Mouse (Mus musculus): ENCODE results near the gene Gtf2i.

Gtf2i gene

GRCm38 (mm10) chr5:134241831-134242230 is 72.7 kb downstream of the Gtf2i start:
- no peak overlapping the region for H3K4me3 ChIP-seq (replicated peaks; ENCODE audit: low read length)
- peaks cover 57% of the 10 kb centered on the region for H3K4me1 ChIP-seq (replicated peaks; ENCODE audit: low read depth, low read length)
- no peaks in the 10 kb centered on the region for H3K27me3 ChIP-seq (ENCODE audit: insufficient read depth, low read length)
- no peak for TF ChIP-seq CTCF (conservative IDR thresholded peaks at IDR 0.05; ENCODE audit: low read length)
- TF ChIP-seq NANOG (IDR thresholded peaks at IDR 0.05; ENCODE audit: borderline replicate concordance, low read length), result no peak
- no peaks in the 10 kb centered on the region for H3K9me3 ChIP-seq (ENCODE audit: low read length)
- peaks cover 100% of the 10 kb centered on the region for H3K36me3 ChIP-seq (ENCODE audit: insufficient read depth, low read length)

DNA sequence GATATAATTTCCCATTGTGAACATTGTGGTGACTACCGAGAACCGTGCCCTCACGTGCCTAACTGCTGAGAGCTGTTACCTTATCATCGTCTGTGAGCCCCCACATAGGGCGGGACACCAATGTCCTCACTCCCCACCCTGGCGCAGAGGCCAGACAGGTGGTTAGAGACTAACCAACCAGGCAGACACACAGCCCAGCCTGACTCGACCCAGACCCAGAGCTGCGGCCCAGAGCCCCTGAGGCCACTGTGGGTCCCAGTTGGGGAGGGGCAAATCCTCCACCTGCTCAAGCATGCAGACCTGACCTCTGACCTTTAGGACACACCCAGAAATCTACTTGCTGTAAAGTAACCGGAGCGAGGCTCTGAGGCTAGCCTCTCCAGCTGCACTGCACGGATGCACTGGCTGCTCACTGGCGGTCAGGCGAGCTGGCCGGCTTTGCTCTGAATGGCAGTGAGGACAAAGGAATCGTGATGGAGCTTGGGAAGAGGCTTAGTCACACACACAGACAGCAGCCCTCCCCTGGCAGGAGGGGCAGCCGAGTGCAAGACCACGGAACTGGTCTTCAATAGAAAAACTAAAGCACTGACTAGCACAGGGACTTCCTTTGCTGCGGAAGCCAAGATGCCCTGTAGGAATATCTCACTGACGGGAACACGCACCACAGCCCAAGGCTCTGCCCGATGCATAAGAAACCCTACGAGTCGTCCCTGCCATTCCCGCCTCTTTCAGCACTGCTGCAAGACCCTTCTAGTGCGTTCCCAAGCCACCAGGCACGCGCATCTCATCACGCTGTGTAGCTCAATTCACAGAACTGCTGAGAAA is 76.4 kb downstream of the Gtf2i start:
- no peaks in the 10 kb centered on the region for H3K9me3 ChIP-seq (ENCODE audit: low read length)
- H3K27me3 ChIP-seq (ENCODE audit: insufficient read depth, low read length), result no peaks in the 10 kb centered on the region
- TF ChIP-seq POU5F1 (IDR thresholded peaks at IDR 0.05; ENCODE audit: borderline replicate concordance, low read length) (no peak), NANOG (IDR thresholded peaks at IDR 0.05; ENCODE audit: borderline replicate concordance, low read length) (no peak), CTCF (conservative IDR thresholded peaks at IDR 0.05; ENCODE audit: low read length) (no peak)
- H3K4me3 ChIP-seq (replicated peaks; ENCODE audit: low read length), result peak overlapping the region; percentile 26; the same call in 1 of the 2 replicates
- H3K36me3 ChIP-seq (ENCODE audit: insufficient read depth, low read length), result peaks cover 80% of the 10 kb centered on the region
- H3K4me1 ChIP-seq (replicated peaks; ENCODE audit: low read depth, low read length), result peaks cover 54% of the 10 kb centered on the region

- no peaks in the 10 kb centered on the region for H3K27me3 ChIP-seq (ENCODE audit: insufficient read depth, low read length)
- H3K36me3 ChIP-seq (ENCODE audit: insufficient read depth, low read length), result peaks cover 73% of the 10 kb centered on the region
- H3K4me1 ChIP-seq (replicated peaks; ENCODE audit: low read depth, low read length), result peaks cover 57% of the 10 kb centered on the region
- H3K9me3 ChIP-seq (ENCODE audit: low read length), result no peaks in the 10 kb centered on the region
- TF ChIP-seq CTCF (conservative IDR thresholded peaks at IDR 0.05; ENCODE audit: low read length), result no peak
- TF ChIP-seq NANOG (IDR thresholded peaks at IDR 0.05; ENCODE audit: borderline replicate concordance, low read length), result no peak
- TF ChIP-seq POU5F1 (IDR thresholded peaks at IDR 0.05; ENCODE audit: borderline replicate concordance, low read length), result no peak
- H3K4me3 ChIP-seq (replicated peaks; ENCODE audit: low read length), result no peak overlapping the region
Measured at GRCm38 (mm10) chr5:134237508-134237907, 77.1 kb downstream of the Gtf2i start.

DNA sequence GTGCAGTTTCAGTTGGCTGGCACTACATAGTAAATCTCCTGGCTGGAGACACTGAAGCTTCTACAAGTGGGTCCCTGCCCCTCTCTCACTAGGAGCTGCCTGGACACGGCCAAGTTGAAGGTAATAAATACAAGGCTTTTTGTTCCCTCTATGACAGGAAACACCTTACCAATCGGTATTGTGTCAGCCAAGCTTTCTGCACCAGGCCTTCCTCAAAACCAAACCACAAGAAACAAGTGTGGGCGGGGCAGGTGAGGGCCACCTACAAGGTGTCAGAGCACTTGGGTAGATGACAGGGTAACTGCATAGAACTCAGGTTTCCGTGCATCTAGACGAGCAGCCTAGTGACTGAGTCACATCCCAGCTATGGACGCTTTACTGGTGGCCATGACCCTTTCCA is 77.8 kb downstream of the Gtf2i start:
- Histone ChIP-seq H3K4me1 (replicated peaks; ENCODE audit: low read depth, low read length) (peaks cover 64% of the 10 kb centered on the region), H3K9me3 (ENCODE audit: low read length) (no peaks in the 10 kb centered on the region), H3K36me3 (ENCODE audit: insufficient read depth, low read length) (peaks cover 66% of the 10 kb centered on the region), H3K27me3 (ENCODE audit: insufficient read depth, low read length) (no peaks in the 10 kb centered on the region), H3K4me3 (replicated peaks; ENCODE audit: low read length) (no peak overlapping the region)
- TF ChIP-seq NANOG (IDR thresholded peaks at IDR 0.05; ENCODE audit: borderline replicate concordance, low read length) (no peak), POU5F1 (IDR thresholded peaks at IDR 0.05; ENCODE audit: borderline replicate concordance, low read length) (no peak), CTCF (conservative IDR thresholded peaks at IDR 0.05; ENCODE audit: low read length) (no peak)

GRCm38 (mm10) chr5:134236241-134236640 is 78.3 kb downstream of the Gtf2i start:
- no peak for TF ChIP-seq CTCF (conservative IDR thresholded peaks at IDR 0.05; ENCODE audit: low read length)
- TF ChIP-seq NANOG (IDR thresholded peaks at IDR 0.05; ENCODE audit: borderline replicate concordance, low read length), result no peak
- TF ChIP-seq POU5F1 (IDR thresholded peaks at IDR 0.05; ENCODE audit: borderline replicate concordance, low read length), result no peak
- Histone ChIP-seq H3K9me3 (ENCODE audit: low read length) (no peaks in the 10 kb centered on the region), H3K4me1 (replicated peaks; ENCODE audit: low read depth, low read length) (peaks cover 70% of the 10 kb centered on the region), H3K36me3 (ENCODE audit: insufficient read depth, low read length) (peaks cover 61% of the 10 kb centered on the region), H3K4me3 (replicated peaks; ENCODE audit: low read length) (no peak overlapping the region), H3K27me3 (ENCODE audit: insufficient read depth, low read length) (no peaks in the 10 kb centered on the region)

DNA sequence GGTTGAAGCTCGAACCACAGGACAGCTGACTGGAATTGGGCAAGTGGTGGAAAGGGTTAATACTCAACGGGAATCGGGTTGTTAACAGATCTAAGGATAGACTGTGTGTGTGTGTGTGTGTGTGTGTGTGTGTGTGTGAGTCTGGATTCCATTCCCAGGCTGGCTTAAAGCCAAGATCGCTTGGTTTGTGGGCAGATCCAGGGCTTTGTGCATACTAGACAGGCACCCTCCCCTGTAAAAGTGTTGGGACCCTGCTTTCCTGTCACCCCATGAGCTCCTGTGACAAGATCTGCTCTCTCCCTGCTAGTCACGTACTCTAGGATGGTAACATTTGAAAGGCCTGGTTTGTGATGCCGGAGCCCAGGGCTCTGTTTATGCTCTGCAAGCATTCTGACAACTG is 79.4 kb downstream of the Gtf2i start:
- peaks cover 49% of the 10 kb centered on the region for H3K36me3 ChIP-seq (ENCODE audit: insufficient read depth, low read length)
- TF ChIP-seq CTCF (conservative IDR thresholded peaks at IDR 0.05; ENCODE audit: low read length) (no peak), POU5F1 (IDR thresholded peaks at IDR 0.05; ENCODE audit: borderline replicate concordance, low read length) (no peak), NANOG (IDR thresholded peaks at IDR 0.05; ENCODE audit: borderline replicate concordance, low read length) (no peak)
- peaks cover 72% of the 10 kb centered on the region for H3K4me1 ChIP-seq (replicated peaks; ENCODE audit: low read depth, low read length)
- H3K9me3 ChIP-seq (ENCODE audit: low read length), result no peaks in the 10 kb centered on the region
- no peaks in the 10 kb centered on the region for H3K27me3 ChIP-seq (ENCODE audit: insufficient read depth, low read length)
- H3K4me3 ChIP-seq (replicated peaks; ENCODE audit: low read length), result no peak overlapping the region

- TF ChIP-seq POU5F1 (IDR thresholded peaks at IDR 0.05; ENCODE audit: borderline replicate concordance, low read length), result no peak
- no peak for TF ChIP-seq NANOG (IDR thresholded peaks at IDR 0.05; ENCODE audit: borderline replicate concordance, low read length)
- no peak for TF ChIP-seq CTCF (conservative IDR thresholded peaks at IDR 0.05; ENCODE audit: low read length)
- peaks cover 40% of the 10 kb centered on the region for H3K36me3 ChIP-seq (ENCODE audit: insufficient read depth, low read length)
- no peak overlapping the region for H3K4me3 ChIP-seq (replicated peaks; ENCODE audit: low read length)
- H3K9me3 ChIP-seq (ENCODE audit: low read length), result no peaks in the 10 kb centered on the region
- no peaks in the 10 kb centered on the region for H3K27me3 ChIP-seq (ENCODE audit: insufficient read depth, low read length)
- peaks cover 71% of the 10 kb centered on the region for H3K4me1 ChIP-seq (replicated peaks; ENCODE audit: low read depth, low read length)
Measured at GRCm38 (mm10) chr5:134234205-134234604, 80.4 kb downstream of the Gtf2i start.

DNA sequence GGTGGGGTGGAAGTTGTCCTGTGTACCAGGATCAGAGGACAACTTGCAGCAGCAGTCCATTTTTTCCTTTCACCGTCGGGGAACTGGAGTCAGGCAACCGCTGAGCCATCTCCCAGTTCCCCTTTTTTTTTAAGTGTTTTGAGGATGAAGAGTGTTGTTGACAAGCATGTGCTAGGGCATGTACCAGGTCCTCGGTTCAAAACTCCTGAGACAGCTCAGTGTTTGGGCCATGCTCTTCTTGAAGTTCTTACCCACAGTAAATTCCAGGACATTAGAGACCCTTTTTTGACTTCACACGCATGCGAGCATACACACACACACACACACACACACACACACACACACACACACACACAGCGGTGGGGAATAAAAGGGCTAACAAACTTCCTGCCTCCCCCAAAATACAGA is 81.3 kb downstream of the Gtf2i start:
- TF ChIP-seq CTCF (conservative IDR thresholded peaks at IDR 0.05; ENCODE audit: low read length) (no peak), NANOG (IDR thresholded peaks at IDR 0.05; ENCODE audit: borderline replicate concordance, low read length) (no peak), POU5F1 (IDR thresholded peaks at IDR 0.05; ENCODE audit: borderline replicate concordance, low read length) (no peak)
- Histone ChIP-seq H3K27me3 (ENCODE audit: insufficient read depth, low read length) (no peaks in the 10 kb centered on the region), H3K4me3 (replicated peaks; ENCODE audit: low read length) (no peak overlapping the region), H3K9me3 (ENCODE audit: low read length) (no peaks in the 10 kb centered on the region), H3K36me3 (ENCODE audit: insufficient read depth, low read length) (peaks cover 31% of the 10 kb centered on the region), H3K4me1 (replicated peaks; ENCODE audit: low read depth, low read length) (peaks cover 62% of the 10 kb centered on the region)
